Comparison of ENCODE assay signal across 27 mouse cellular contexts in the genomic region with DNA sequence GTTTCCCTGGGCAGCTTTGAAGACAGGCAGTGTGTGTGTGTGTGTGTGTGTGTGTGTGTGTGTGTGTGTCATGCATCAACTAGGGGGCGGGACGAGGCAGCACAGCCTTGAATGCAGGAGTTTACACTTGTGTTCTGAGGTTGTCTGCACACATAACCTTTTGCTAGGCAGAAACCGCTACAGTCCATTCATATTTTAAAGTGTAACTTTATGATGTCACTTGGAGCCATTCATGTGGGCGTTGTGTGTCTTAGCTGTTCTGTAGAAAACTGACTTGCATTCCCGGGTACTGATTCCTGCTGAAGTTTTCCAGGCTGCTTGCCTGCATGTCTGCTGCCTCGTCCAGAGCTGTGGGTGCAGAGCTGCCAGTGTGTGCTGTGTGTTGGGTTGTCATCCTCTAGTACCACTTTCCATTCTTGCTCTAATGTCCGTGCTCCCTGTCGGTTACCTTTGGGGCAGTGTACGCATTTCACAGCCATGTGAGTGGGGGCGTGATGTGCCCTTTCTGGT.
A peak's percentile ranks its signal among the peaks of the same experiment; 100 is the strongest.
DNase-seq lines count a peak whose midpoint lies in the region; TF ChIP-seq lines count a peak whose summit lies in the region.
"Had no signal": no experiment of that assay in that cellular context is flagged by ENCODE, and none has a peak within 500 bp of the region (broad histone marks: within the 10 kb centered on the region; RNA-seq: fewer than 3 reads in every experiment).

No protein-coding gene starts in this region.

- TF ChIP-seq CTCF in gastrocnemius, adult 2 months (IDR thresholded peaks at IDR 0.05), result no peak
- TF ChIP-seq CTCF in layer of hippocampus, adult 2 months (conservative IDR thresholded peaks at IDR 0.05), result no peak

- H3K4me3 ChIP-seq in gastrocnemius, adult 2 months, result no peak overlapping the region
- H3K4me3 ChIP-seq in layer of hippocampus, adult 2 months, result no peak overlapping the region
- H3K4me3 ChIP-seq: embryonic facial prominence, embryonic 12.5 days; forebrain, embryonic 10.5 days; forebrain, embryonic 15.5 days; midbrain, embryonic 12.5 days; neural tube, embryonic 13.5 days had no signal

- H3K27ac ChIP-seq in gastrocnemius, adult 2 months, result peak overlapping the region; percentile 46
- H3K27ac ChIP-seq in layer of hippocampus, adult 2 months, result peak overlapping the region; percentile 28; the same call in 1 of the 2 replicates
- H3K27ac ChIP-seq: embryonic facial prominence, embryonic 12.5 days; forebrain, embryonic 10.5 days; forebrain, embryonic 15.5 days; kidney, postnatal 0 days; liver, embryonic 14.5 days; midbrain, embryonic 12.5 days; neural tube, embryonic 13.5 days had no signal

- no peak for DNase-seq in gastrocnemius, adult 2 months
- no peak for DNase-seq in gastrocnemius, postnatal 25 days
- DNase-seq in layer of hippocampus, adult 2 months (ENCODE audit: low spot score in 2 of 2), result no peak
- DNase-seq in layer of hippocampus, adult 8-10 months (ENCODE audit: low spot score in 2 of 2), result no peak
- DNase-seq in right cerebral cortex, adult 18-20 months, result peak; percentile 45
- no peak for DNase-seq in right cerebral cortex, postnatal 36 days (ENCODE audit: low spot score in 2 of 2)
- DNase-seq in kidney, postnatal 25 days, result no peak
- DNase-seq: adrenal gland, postnatal 14 days; cerebellum, adult 11-12 months; cerebellum, adult 9-11 months; embryo, embryonic 11 days; gastrocnemius, postnatal 10 days; heart, postnatal 14 days; kidney, adult 8-10 months; liver; lung, embryonic 14.5 days; right cerebral cortex, postnatal 14 days; spleen, adult 18-20 months; thymus, adult 18-20 months; thymus, postnatal 25 days had no signal

- intact Hi-C loops in gastrocnemius, adult 2 months (cut with DNase I), result no loop called here
